Mouse (Mus musculus): Measurements from ENCODE around the gene Il1b.

Il1b gene

GRCm38 (mm10) chr2:129369615-129370014 is 1.3 kb downstream of the Il1b start:
- intact Hi-C loops (cut with DNase I), result no loop called here

- intact Hi-C loops (cut with DNase I), result no loop called here
These were observed 2.1 kb downstream of the Il1b start for GRCm38 (mm10) chr2:129368795-129369194.

GRCm38 (mm10) chr2:129368106-129368505 is 2.8 kb downstream of the Il1b start:
- intact Hi-C loops (cut with DNase I), result no loop called here

- intact Hi-C loops (cut with DNase I), result no loop called here
These were observed 3.7 kb downstream of the Il1b start for GRCm38 (mm10) chr2:129367246-129367645.

- intact Hi-C loops (cut with DNase I), result no loop called here
These were observed 9.9 kb downstream of the Il1b start for GRCm38 (mm10) chr2:129360975-129361560.

- intact Hi-C loops (cut with DNase I), result no loop called here
These were observed 10.7 kb downstream of the Il1b start for GRCm38 (mm10) chr2:129360197-129360596.

GRCm38 (mm10) chr2:129338138-129338621 is 32.8 kb downstream of the Il1b start:
- intact Hi-C loops (cut with DNase I), result no loop called here

- intact Hi-C loops (cut with DNase I), result no loop called here
These were observed 37.5 kb downstream of the Il1b start for GRCm38 (mm10) chr2:129333471-129333870.

GRCm38 (mm10) chr2:129330540-129330939 is 40.4 kb downstream of the Il1b start:
- intact Hi-C loops (cut with DNase I), result no loop called here

- intact Hi-C loops (cut with DNase I), result no loop called here
These were observed 40.9 kb downstream of the Il1b start for GRCm38 (mm10) chr2:129330024-129330423.

- intact Hi-C loops (cut with DNase I), result no loop called here
These were observed 42.7 kb downstream of the Il1b start for GRCm38 (mm10) chr2:129328238-129328637.

GRCm38 (mm10) chr2:129324216-129324615 is 46.7 kb downstream of the Il1b start:
- intact Hi-C loops (cut with DNase I), result no loop called here

GRCm38 (mm10) chr2:129322117-129322635 is 48.8 kb downstream of the Il1b start:
- intact Hi-C loops (cut with DNase I), result no loop called here

- intact Hi-C loops (cut with DNase I), result no loop called here
These were observed 50.8 kb downstream of the Il1b start for GRCm38 (mm10) chr2:129320033-129320605.

GRCm38 (mm10) chr2:129315831-129316230 is 55.1 kb downstream of the Il1b start:
- intact Hi-C loops (cut with DNase I), result no loop called here

GRCm38 (mm10) chr2:129314880-129315279 is 56.1 kb downstream of the Il1b start:
- intact Hi-C loops (cut with DNase I), result no loop called here

Measured in adrenal gland (tissue).